Mouse (Mus musculus) testis, adult 2 months (tissue): ENCODE measurements at regions not wholly inside any gene's neighbourhood (a gene's known extent, or its start where the extent isn't known, plus 50 kb on each side); places are given as distances from the start of the nearest gene placed in this dataset.

Source experiments
- CTCF ChIP-seq: fragments of 200-500 bp; IDR thresholded peaks from 2 replicates; pipeline ENCODE4 v1.5.1; 2012; ENCODE audit warnings: low read depth, mild to moderate bottlenecking, inconsistent platforms, low read length, moderate library complexity; ENCODE audit not compliant: control insufficient read depth, insufficient read depth, insufficient replicate concordance
- POLR2A ChIP-seq: fragments of 200-500 bp; IDR thresholded peaks from 2 replicates; pipeline ENCODE4 v1.6.1; 2012; ENCODE audit warnings: low read depth, mild to moderate bottlenecking, inconsistent platforms, low read length, moderate library complexity; ENCODE audit not compliant: control insufficient read depth

GRCm38 (mm10) chr9:61682316-61682715 lies 232.0 kb downstream of the Rplp1 start:
- TF ChIP-seq CTCF: no peak
- no peak for TF ChIP-seq POLR2A
